Mouse (Mus musculus) brain, embryonic 18.5 days (tissue): ENCODE data around the gene Anapc2.

Experiments
- DNase-seq: peaks from one replicate; pipeline ENCODE4 v3.0.0-alpha.2; 2012; ENCODE audit warnings: low read depth, low spot score

Gene Anapc2

DNA sequence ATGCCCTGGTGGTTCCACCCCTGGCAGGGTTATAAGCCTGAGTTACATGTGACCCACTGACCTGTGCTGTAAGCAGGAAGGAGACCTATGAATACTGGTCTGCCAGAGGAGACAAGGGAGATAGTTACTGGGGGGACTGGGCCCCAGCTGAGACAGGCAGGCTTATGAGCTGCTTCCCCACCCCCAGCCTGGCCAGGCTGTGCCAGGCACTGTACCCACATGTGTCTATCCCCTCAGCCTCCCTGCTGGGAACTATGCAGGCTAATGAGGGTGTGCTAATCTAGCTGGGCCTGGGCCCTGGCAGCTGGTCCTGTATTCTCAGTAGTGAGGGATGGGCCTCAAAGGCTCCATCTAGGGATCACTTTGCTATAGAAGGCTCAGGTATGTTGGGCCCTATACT is 5.0 kb upstream of the Anapc2 start:
- no peak for DNase-seq

DNA sequence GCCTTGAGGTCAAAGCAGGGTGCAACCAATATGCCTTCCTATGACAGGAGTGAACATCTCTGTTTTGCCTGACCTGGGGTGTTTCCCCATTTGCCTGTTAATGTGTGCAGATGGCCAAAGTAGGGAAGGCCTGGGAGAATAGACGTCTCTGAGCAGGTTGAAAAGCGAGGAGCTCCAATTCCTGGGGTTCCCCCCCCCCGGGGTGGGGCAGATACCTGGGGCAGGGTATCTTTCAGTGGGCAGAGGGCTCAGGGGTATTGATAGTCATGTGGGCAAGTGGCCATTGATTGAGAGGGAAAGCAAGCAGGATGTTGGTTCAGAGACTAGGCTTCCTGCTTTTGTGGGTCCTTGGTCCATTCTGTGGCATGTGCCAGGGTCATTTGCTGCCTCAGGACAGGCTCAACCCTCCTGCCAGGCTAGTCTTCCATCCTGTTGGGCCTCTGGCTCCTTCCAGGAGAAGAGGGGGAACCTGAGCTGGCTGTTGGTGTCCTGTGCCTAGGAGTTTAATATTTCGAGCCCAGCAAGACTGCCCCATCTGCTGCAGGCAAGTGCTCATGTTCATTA is 4.5 kb upstream of the Anapc2 start:
- DNase-seq = no peak

DNA sequence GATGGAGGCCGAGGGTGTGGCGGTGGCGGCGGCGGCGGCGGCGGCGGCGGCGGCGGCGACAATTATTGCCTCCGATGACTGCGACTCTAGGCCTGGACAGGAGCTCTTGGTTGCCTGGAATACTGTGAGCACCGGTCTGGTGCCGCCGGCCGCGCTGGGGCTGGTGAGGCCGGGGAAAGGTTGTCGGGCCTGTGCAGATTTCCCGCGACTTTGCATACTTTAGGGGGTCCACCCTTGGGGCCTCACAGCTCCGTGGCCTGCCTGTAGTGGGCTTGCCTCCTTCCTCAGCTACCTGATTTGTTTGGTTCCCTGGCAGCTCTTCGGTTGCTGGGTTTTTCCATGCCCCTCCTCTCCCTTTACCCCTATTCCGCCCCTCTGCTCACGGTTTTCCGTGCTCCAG is 237 bp downstream of the Anapc2 start:
- DNase-seq = no peak

- DNase-seq = no peak
These were observed 732 bp downstream of the Anapc2 start for GRCm38 (mm10) chr2:25273010-25273409.

- no peak for DNase-seq
These were observed 6.9 kb downstream of the Anapc2 start for GRCm38 (mm10) chr2:25278928-25279882.

- no peak for DNase-seq
These were observed 13.3 kb downstream of the Anapc2 start for GRCm38 (mm10) chr2:25285551-25285950.

GRCm38 (mm10) chr2:25286314-25286713 is 14.0 kb downstream of the Anapc2 start:
- DNase-seq = no peak

GRCm38 (mm10) chr2:25286837-25287636 is 14.8 kb downstream of the Anapc2 start:
- no peak for DNase-seq

DNA sequence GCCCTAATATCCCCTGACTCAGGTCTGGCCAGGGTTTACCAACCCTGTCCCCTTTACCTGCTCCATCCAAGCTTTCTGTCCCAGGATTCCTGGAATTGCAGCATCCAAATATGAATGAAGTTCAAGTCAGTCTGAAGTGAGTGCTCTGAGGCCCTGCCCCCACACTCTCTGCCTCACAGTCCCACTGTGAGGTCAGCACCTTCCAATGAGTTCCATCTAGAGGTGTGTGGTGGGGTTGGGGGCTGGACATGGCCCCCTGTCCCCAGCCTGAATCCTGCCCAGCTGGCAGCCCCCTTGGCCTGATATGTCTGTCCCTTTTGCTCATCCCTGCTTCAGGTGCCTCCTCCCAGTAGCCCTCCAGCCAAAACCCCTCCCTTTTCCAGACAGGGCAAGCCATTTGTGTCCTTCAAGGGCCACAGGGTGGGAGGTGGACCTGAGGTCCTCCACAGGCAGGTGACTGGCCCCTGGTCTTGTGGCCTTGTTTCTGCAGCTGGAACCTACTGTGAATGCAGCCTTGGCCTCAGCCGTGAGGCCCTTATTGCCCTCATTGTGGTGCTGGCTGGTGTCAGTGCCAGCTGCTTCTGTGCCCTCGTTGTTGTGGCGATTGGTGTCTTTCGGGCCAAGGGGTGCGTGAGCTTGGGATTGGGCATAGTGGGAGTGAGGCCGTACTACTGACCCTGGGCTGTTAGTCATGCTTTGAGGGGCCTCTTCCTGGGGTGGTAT is 15.8 kb downstream of the Anapc2 start, which contains the start of gene Tmem210:
Gene Tmem210 (plus strand): TSS at position 219 of the 723 bp plus-strand sequence.
- DNase-seq = no peak

GRCm38 (mm10) chr2:25288734-25289345 is 16.6 kb downstream of the Anapc2 start:
- DNase-seq = no peak

- DNase-seq = no peak
These were observed 17.4 kb downstream of the Anapc2 start, which contains the start of gene Lrrc26 for GRCm38 (mm10) chr2:25289651-25290050. Lrrc26 (plus strand) TSS chr2:25289915.

- no peak for DNase-seq
These were observed 18.0 kb downstream of the Anapc2 start for GRCm38 (mm10) chr2:25290101-25290815.

DNA sequence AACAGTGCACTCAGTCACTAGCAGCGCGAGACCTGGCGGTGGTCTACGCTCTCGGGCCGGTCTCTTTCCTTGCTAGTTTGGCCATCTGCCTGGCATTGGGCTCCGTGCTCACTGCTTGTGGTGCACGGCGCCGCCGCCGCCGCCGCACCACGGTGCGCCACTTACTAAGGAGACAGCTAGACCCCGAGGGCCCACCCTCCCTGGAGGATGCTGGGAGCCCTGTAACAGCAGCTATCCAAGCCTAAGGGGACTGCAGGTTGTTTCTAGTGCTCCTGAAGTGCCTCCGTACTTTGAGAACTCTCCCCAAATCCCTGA is 18.5 kb downstream of the Anapc2 start:
- DNase-seq = no peak

DNA sequence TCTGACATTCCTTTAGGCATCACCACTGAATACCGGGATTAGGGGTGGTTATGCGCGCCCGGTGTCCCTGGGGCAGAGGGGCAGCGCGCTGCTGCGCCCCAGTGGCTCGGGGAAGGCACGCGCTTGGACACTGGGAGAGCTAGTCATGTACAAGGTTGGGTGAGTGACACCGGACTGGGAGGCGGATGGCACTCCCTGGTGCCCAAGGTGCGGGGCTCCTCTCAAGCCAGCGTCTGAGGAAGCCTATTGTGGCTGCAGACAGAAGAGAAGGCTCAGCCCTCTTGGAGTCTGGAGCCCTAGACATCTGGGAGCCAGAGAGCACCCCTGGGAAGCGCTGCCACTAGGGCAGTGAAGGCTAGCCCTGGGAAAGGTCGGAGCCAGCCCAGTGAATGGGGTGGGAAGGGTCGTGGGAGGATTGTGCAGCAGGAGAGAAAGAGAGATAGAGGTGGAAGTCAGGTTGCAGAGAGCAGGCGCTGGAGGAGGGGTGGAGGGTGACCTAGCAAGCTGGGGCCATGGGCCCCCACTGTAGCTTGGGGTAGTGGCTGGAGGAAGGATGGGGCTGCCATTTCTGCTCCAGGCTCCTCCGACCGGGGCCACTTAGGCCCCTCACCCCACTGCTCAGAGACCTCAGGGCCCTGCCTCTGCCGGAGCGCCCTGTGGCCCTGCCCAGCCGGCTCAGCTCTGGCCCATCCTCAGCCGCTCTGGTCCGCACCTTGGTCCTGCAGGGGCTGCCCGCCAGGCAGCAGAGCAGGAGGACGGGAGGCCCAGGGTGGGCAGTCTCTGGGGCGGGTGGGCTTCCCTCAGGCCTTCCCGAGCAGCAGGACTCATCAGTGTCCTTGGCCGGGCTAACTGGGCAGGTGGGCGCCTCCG is 19.1 kb downstream of the Anapc2 start:
- no peak for DNase-seq

DNA sequence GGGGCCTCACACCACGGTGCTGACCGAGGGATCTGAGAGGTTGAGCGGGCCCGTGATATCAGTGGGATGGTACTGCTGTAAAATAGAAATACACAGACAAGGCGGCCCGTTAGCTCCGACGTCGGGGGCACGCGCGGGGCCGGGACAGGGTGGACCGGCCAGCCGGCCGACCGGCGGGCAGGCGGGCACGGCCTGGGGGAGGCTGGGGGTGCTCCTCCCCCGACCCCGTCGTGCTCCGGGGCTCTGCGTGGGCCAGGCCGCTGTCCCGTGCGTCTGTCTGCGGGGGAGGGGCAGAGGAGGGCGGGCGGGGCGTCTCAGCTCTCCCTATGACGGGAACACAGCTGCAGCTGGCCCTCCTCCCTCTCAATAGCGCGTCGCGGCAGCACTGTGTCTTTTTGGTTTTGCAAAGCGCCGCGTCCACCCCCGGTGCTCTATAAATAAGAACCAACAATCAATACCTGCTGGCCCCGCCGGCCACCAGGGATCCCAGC is 19.8 kb downstream of the Anapc2 start:
- DNase-seq = no peak

- DNase-seq = no peak
These were observed 20.6 kb downstream of the Anapc2 start for GRCm38 (mm10) chr2:25292856-25293255.

GRCm38 (mm10) chr2:25293706-25294105 is 21.4 kb downstream of the Anapc2 start:
- no peak for DNase-seq

DNA sequence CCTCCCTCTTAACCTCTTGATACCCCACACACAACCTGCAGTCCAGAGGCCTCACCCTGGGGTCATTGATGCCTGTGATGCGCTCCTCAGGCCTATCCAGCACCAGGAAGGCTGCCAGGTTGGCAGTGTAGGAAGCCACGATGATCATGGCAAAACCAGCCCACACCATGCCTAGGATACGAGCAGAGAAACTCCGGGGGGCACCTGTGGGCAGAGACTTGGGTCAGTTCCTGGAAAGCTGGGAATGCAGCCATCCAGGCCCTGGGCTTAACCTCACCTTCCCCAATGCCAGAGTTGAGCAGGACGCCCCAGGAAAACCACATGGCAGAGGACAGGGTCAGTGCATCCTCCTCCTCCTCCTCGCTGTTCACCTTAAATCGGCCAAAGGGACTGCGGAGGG is 24.8 kb downstream of the Anapc2 start:
- DNase-seq = no peak

- no peak for DNase-seq
These were observed 25.8 kb downstream of the Anapc2 start for GRCm38 (mm10) chr2:25298046-25298445.
